Mouse (Mus musculus): ENCODE measurements around the gene Espl1. TPM values are rescaled to one million over a fixed set of nuclear protein-coding genes. Genes with fewer than 3 reads are reported as not detected.

Espl1 gene
- polyA plus RNA-seq, 1 experiment: 51.5 TPM

GRCm38 (mm10) chr15:102310074-102310845 is 14.2 kb downstream of the Espl1 start:
- no peaks in the 10 kb centered on the region for H3K27me3 ChIP-seq (ENCODE audit: control insufficient read depth, insufficient read depth, low read length)
- H3K36me3 ChIP-seq (ENCODE audit: control insufficient read depth, insufficient read depth, low read length): peaks cover 48% of the 10 kb centered on the region
- TF ChIP-seq CTCF (IDR thresholded peaks at IDR 0.05; ENCODE audit: borderline replicate concordance, control insufficient read depth, extremely low read depth, insufficient read depth, low read length, poor library complexity): no peak
- no peak for TF ChIP-seq POLR2A (IDR thresholded peaks at IDR 0.05; ENCODE audit: control insufficient read depth, extremely low read depth, insufficient read depth, low read length, poor library complexity)
- 0 out of 2 replicates have a peak, but pooled peaks cover 2% of the 10 kb centered on the region for H3K4me1 ChIP-seq (replicated peaks; ENCODE audit: control insufficient read depth, insufficient read depth, low read length)
- 94% methylated on average over 10 of the region's 10 CpGs for WGBS
- H3K27ac ChIP-seq (ENCODE audit: control insufficient read depth, insufficient read depth, low read length): no peak overlapping the region
- no peak for DNase-seq
- no peak overlapping the region for H3K4me3 ChIP-seq (ENCODE audit: control insufficient read depth, insufficient read depth, low read length)

GRCm38 (mm10) chr15:102311489-102311888 is 15.4 kb downstream of the Espl1 start:
- no peaks in the 10 kb centered on the region for H3K27me3 ChIP-seq (ENCODE audit: control insufficient read depth, insufficient read depth, low read length)
- no peak overlapping the region for H3K27ac ChIP-seq (ENCODE audit: control insufficient read depth, insufficient read depth, low read length)
- peaks cover 35% of the 10 kb centered on the region for H3K36me3 ChIP-seq (ENCODE audit: control insufficient read depth, insufficient read depth, low read length)
- no peak overlapping the region for H3K4me3 ChIP-seq (ENCODE audit: control insufficient read depth, insufficient read depth, low read length)
- TF ChIP-seq CTCF (IDR thresholded peaks at IDR 0.05; ENCODE audit: borderline replicate concordance, control insufficient read depth, extremely low read depth, insufficient read depth, low read length, poor library complexity): no peak
- TF ChIP-seq POLR2A (IDR thresholded peaks at IDR 0.05; ENCODE audit: control insufficient read depth, extremely low read depth, insufficient read depth, low read length, poor library complexity): no peak
- DNase-seq: no peak
- H3K4me1 ChIP-seq (replicated peaks; ENCODE audit: control insufficient read depth, insufficient read depth, low read length): 0 out of 2 replicates have a peak, but pooled peaks cover 2% of the 10 kb centered on the region

GRCm38 (mm10) chr15:102315292-102315691 is 19.2 kb downstream of the Espl1 start:
- DNase-seq: no peak
- peaks cover 21% of the 10 kb centered on the region for H3K36me3 ChIP-seq (ENCODE audit: control insufficient read depth, insufficient read depth, low read length)
- H3K27ac ChIP-seq (ENCODE audit: control insufficient read depth, insufficient read depth, low read length): no peak overlapping the region
- no peaks in the 10 kb centered on the region for H3K27me3 ChIP-seq (ENCODE audit: control insufficient read depth, insufficient read depth, low read length)
- WGBS: 91% methylated on average over 8 of the region's 8 CpGs
- 0 out of 2 replicates have a peak, but pooled peaks cover 2% of the 10 kb centered on the region for H3K4me1 ChIP-seq (replicated peaks; ENCODE audit: control insufficient read depth, insufficient read depth, low read length)
- TF ChIP-seq CTCF (IDR thresholded peaks at IDR 0.05; ENCODE audit: borderline replicate concordance, control insufficient read depth, extremely low read depth, insufficient read depth, low read length, poor library complexity) (no peak), POLR2A (IDR thresholded peaks at IDR 0.05; ENCODE audit: control insufficient read depth, extremely low read depth, insufficient read depth, low read length, poor library complexity) (no peak)
- no peak overlapping the region for H3K4me3 ChIP-seq (ENCODE audit: control insufficient read depth, insufficient read depth, low read length)

DNA sequence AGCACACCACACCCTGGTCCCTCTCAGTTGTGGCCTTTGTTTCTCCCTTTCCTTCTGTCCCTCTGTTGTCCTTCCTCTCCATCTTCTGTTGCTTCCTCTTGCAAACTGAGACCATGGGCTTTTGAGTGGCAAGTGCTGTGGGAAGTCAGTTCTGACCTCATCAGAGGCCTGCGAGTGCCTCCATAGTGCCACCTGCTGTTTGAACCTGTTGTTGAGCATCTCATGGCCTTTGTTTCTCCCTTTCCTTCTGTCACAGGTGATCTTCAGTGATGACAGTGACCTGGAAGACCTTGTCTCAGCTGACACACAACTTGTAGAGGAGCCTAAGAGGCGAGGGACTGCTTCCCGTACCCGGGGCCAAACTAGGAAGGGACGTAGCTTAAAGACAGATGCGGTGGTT is 20.2 kb downstream of the Espl1 start:
- H3K27ac ChIP-seq (ENCODE audit: control insufficient read depth, insufficient read depth, low read length): no peak overlapping the region
- H3K36me3 ChIP-seq (ENCODE audit: control insufficient read depth, insufficient read depth, low read length): peaks cover 21% of the 10 kb centered on the region
- WGBS: 88% methylated on average over 6 of the region's 6 CpGs
- H3K4me1 ChIP-seq (replicated peaks; ENCODE audit: control insufficient read depth, insufficient read depth, low read length): no peaks in the 10 kb centered on the region
- no peaks in the 10 kb centered on the region for H3K27me3 ChIP-seq (ENCODE audit: control insufficient read depth, insufficient read depth, low read length)
- DNase-seq: peak; percentile 67
- no peak overlapping the region for H3K4me3 ChIP-seq (ENCODE audit: control insufficient read depth, insufficient read depth, low read length)
- TF ChIP-seq POLR2A (IDR thresholded peaks at IDR 0.05; ENCODE audit: control insufficient read depth, extremely low read depth, insufficient read depth, low read length, poor library complexity) (no peak), CTCF (IDR thresholded peaks at IDR 0.05; ENCODE audit: borderline replicate concordance, control insufficient read depth, extremely low read depth, insufficient read depth, low read length, poor library complexity) (peak; percentile 45; the same call in 1 of the 2 replicates)

GRCm38 (mm10) chr15:102324654-102325473 is 28.8 kb downstream of the Espl1 start:
- H3K36me3 ChIP-seq (ENCODE audit: control insufficient read depth, insufficient read depth, low read length): peaks cover 12% of the 10 kb centered on the region
- WGBS: 84% methylated on average over 12 of the region's 12 CpGs
- no peak overlapping the region for H3K4me3 ChIP-seq (ENCODE audit: control insufficient read depth, insufficient read depth, low read length)
- no peak for TF ChIP-seq CTCF (IDR thresholded peaks at IDR 0.05; ENCODE audit: borderline replicate concordance, control insufficient read depth, extremely low read depth, insufficient read depth, low read length, poor library complexity)
- no peak for TF ChIP-seq POLR2A (IDR thresholded peaks at IDR 0.05; ENCODE audit: control insufficient read depth, extremely low read depth, insufficient read depth, low read length, poor library complexity)
- H3K4me1 ChIP-seq (replicated peaks; ENCODE audit: control insufficient read depth, insufficient read depth, low read length): peaks cover 5% of the 10 kb centered on the region; the same call in 1 of the 2 replicates
- DNase-seq: no peak
- H3K27ac ChIP-seq (ENCODE audit: control insufficient read depth, insufficient read depth, low read length): no peak overlapping the region
- no peaks in the 10 kb centered on the region for H3K27me3 ChIP-seq (ENCODE audit: control insufficient read depth, insufficient read depth, low read length)

DNA sequence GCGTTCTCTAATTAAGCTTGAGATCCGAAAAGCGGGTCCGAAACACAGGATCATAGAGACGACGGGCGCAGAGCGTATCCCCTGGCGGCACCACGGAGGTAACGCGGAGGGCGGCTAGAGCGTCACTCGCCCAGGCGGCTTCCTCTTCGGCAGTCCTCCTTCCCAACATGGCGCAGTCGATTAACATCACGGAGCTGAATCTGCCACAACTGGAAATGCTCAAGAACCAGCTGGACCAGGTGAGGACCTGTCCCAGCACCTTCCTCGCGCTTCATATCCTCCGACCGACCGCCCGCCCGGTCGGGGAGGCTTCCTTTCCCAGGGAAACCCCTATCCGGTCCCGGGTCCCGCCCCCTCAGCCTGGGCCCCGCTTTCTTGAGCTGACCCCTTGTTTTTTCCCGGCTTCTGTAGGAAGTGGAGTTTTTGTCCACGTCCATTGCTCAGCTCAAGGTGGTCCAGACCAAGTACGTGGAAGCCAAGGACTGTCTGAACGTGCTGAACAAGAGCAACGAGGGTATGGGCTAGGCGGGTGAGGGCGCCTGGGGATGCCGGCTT is 30.0 kb downstream of the Espl1 start, which contains the start of gene Pfdn5:
TSS of gene Pfdn5 (plus strand) at position 95 of the 555 bp plus-strand sequence.
- Histone ChIP-seq H3K36me3 (ENCODE audit: control insufficient read depth, insufficient read depth, low read length) (0 out of 2 replicates have a peak, but pooled peaks cover 4% of the 10 kb centered on the region), H3K27ac (ENCODE audit: control insufficient read depth, insufficient read depth, low read length) (no peak within 1 kb of the TSS), H3K4me3 (ENCODE audit: control insufficient read depth, insufficient read depth, low read length) (peak within 1 kb of the TSS; percentile 84), H3K4me1 (replicated peaks; ENCODE audit: control insufficient read depth, insufficient read depth, low read length) (peaks cover 5% of the 10 kb centered on the region; the same call in 1 of the 2 replicates), H3K27me3 (ENCODE audit: control insufficient read depth, insufficient read depth, low read length) (no peaks in the 10 kb centered on the region)
- peak; percentile 87 for DNase-seq
- no peak; the same call in 1 of the 2 replicates for TF ChIP-seq CTCF (IDR thresholded peaks at IDR 0.05; ENCODE audit: borderline replicate concordance, control insufficient read depth, extremely low read depth, insufficient read depth, low read length, poor library complexity)
- TF ChIP-seq POLR2A (IDR thresholded peaks at IDR 0.05; ENCODE audit: control insufficient read depth, extremely low read depth, insufficient read depth, low read length, poor library complexity): peak; percentile 35; the same call in 1 of the 2 replicates
- WGBS: under 1% methylated on average over 40 of the region's 40 CpGs

Data from thymus, adult 2 months (tissue).